Mouse (Mus musculus) neural tube, embryonic 13.5 days (tissue): ENCODE data around the gene Smpx. TPM values are rescaled to one million over a fixed set of nuclear protein-coding genes. Genes with fewer than 3 reads are reported as not detected.

ENCODE experiments used
- ATAC-seq: fragments of 200-750 bp; cut with Nextera tagmentation; 2 replicates; pipeline ENCODE4 v1.8.0; 2017; ENCODE audit warnings: low read depth, mild to moderate bottlenecking, moderate TSS enrichment, moderate library complexity
- H3K27ac ChIP-seq: fragments of 300-500 bp; sonication (generic); replicated peaks from 2 replicates; pipeline ENCODE4 v1.5.1; 2015; ENCODE audit warnings: moderate library complexity, mild to moderate bottlenecking, inconsistent platforms
- H3K27me3 ChIP-seq: fragments of 300-500 bp; sonication (generic); 2 replicates; pipeline ENCODE4 v1.6.1; 2015; ENCODE audit warnings: mild to moderate bottlenecking, inconsistent platforms
- H3K36me3 ChIP-seq: fragments of 300-500 bp; sonication (generic); 2 replicates; pipeline ENCODE4 v1.6.1; 2015; ENCODE audit warnings: mild to moderate bottlenecking, inconsistent platforms
- H3K4me1 ChIP-seq: fragments of 300-500 bp; sonication (generic); replicated peaks from 2 replicates; pipeline ENCODE4 v1.6.1; 2015; ENCODE audit warnings: inconsistent platforms
- H3K4me2 ChIP-seq: fragments of 300-500 bp; sonication (generic); 2 replicates; pipeline ENCODE4 v1.6.1; 2015; ENCODE audit warnings: inconsistent platforms, mild to moderate bottlenecking, moderate library complexity
- H3K4me3 ChIP-seq: fragments of 300-500 bp; sonication (generic); 2 replicates; pipeline ENCODE4 v1.5.1; 2015; ENCODE audit warnings: mild to moderate bottlenecking, inconsistent platforms
- H3K9ac ChIP-seq: fragments of 300-500 bp; sonication (generic); 2 replicates; pipeline ENCODE4 v1.6.1; 2015; ENCODE audit warnings: moderate library complexity, mild to moderate bottlenecking, inconsistent platforms
- H3K9me3 ChIP-seq: fragments of 300-500 bp; sonication (generic); 2 replicates; pipeline ENCODE4 v1.6.1; 2016; ENCODE audit warnings: inconsistent platforms
- WGBS: fragments of 180-500 bp; shearing (Covaris S2); methylation state at CpG from one replicate; pipeline ENCODE4 v1.1.7; 2015; 5-methylcytosine and 5-hydroxymethylcytosine counted together
- polyA plus RNA-seq: library from polyadenylated mRNA; unstranded; fragments of >200 nt; fragmentation: Nextera tagmentation; extraction: Ambion mirVana; gene quantifications from 2 replicates; pipeline ENCODE4 v1.2.1, GENCODE M21; 2015

Gene Smpx
- polyA plus RNA-seq = 1.3 and 3.5 TPM in 2 replicates

GRCm38 (mm10) chrX:157698862-157699261, at the start of gene Smpx:
Gene Smpx, plus strand, starts transcription at chrX:157698910.
- no peak within 1 kb of the TSS for H3K27ac ChIP-seq
- H3K4me2 ChIP-seq = no peak within 1 kb of the TSS
- H3K9ac ChIP-seq = no peak within 1 kb of the TSS
- no peaks in the 10 kb centered on the region for H3K36me3 ChIP-seq
- no peaks in the 10 kb centered on the region; the same call in 1 of the 2 replicates for H3K27me3 ChIP-seq
- H3K9me3 ChIP-seq = no peaks in the 10 kb centered on the region
- no peak within 1 kb of the TSS for H3K4me3 ChIP-seq
- 76% methylated on average over 8 of the region's 8 CpGs for WGBS
- no peak for ATAC-seq
- H3K4me1 ChIP-seq = no peaks in the 10 kb centered on the region

GRCm38 (mm10) chrX:157655047-157655446, 43.7 kb upstream of the Smpx start:
- Histone ChIP-seq H3K4me3 (no peak overlapping the region), H3K4me2 (no peak overlapping the region), H3K27me3 (no peaks in the 10 kb centered on the region), H3K4me1 (no peaks in the 10 kb centered on the region), H3K9ac (no peak overlapping the region), H3K27ac (no peak overlapping the region), H3K36me3 (no peaks in the 10 kb centered on the region), H3K9me3 (no peaks in the 10 kb centered on the region)
- ATAC-seq = no peak

GRCm38 (mm10) chrX:157657356-157657755, 41.4 kb upstream of the Smpx start:
- Histone ChIP-seq H3K36me3 (no peaks in the 10 kb centered on the region), H3K4me2 (no peak overlapping the region), H3K27ac (no peak overlapping the region), H3K4me3 (no peak overlapping the region), H3K27me3 (no peaks in the 10 kb centered on the region), H3K9me3 (no peaks in the 10 kb centered on the region), H3K9ac (no peak overlapping the region), H3K4me1 (no peaks in the 10 kb centered on the region)
- ATAC-seq = no peak

- H3K4me2 ChIP-seq = no peak overlapping the region
- 0 out of 2 replicates have a peak, but pooled peaks cover 3% of the 10 kb centered on the region for H3K9me3 ChIP-seq
- WGBS = 76% methylated on average over 2 of the region's 2 CpGs
- no peaks in the 10 kb centered on the region for H3K4me1 ChIP-seq
- no peaks in the 10 kb centered on the region for H3K27me3 ChIP-seq
- H3K4me3 ChIP-seq = no peak overlapping the region
- ATAC-seq = no peak
- no peak overlapping the region for H3K27ac ChIP-seq
- no peaks in the 10 kb centered on the region for H3K36me3 ChIP-seq
- H3K9ac ChIP-seq = no peak overlapping the region
Observed at GRCm38 (mm10) chrX:157671820-157672219, 26.9 kb upstream of the Smpx start.

- no peak for ATAC-seq
- 0 out of 2 replicates have a peak, but pooled peaks cover 3% of the 10 kb centered on the region for H3K9me3 ChIP-seq
- H3K27ac ChIP-seq = no peak overlapping the region
- H3K9ac ChIP-seq = no peak overlapping the region
- WGBS = 79% methylated on average over 3 of the region's 3 CpGs
- H3K27me3 ChIP-seq = no peaks in the 10 kb centered on the region
- no peak overlapping the region for H3K4me2 ChIP-seq
- H3K4me3 ChIP-seq = no peak overlapping the region
- no peaks in the 10 kb centered on the region for H3K36me3 ChIP-seq
- H3K4me1 ChIP-seq = no peaks in the 10 kb centered on the region
Observed at GRCm38 (mm10) chrX:157674667-157675350, 23.9 kb upstream of the Smpx start.

GRCm38 (mm10) chrX:157691186-157691585, 7.5 kb upstream of the Smpx start:
- Histone ChIP-seq H3K36me3 (no peaks in the 10 kb centered on the region), H3K4me1 (no peaks in the 10 kb centered on the region), H3K9me3 (no peaks in the 10 kb centered on the region), H3K27me3 (no peaks in the 10 kb centered on the region), H3K4me3 (no peak overlapping the region), H3K9ac (no peak overlapping the region), H3K27ac (no peak overlapping the region), H3K4me2 (no peak overlapping the region)
- 82% methylated on average over 4 of the region's 4 CpGs for WGBS
- no peak for ATAC-seq

- H3K9me3 ChIP-seq = no peaks in the 10 kb centered on the region
- no peak overlapping the region for H3K9ac ChIP-seq
- H3K4me2 ChIP-seq = no peak overlapping the region
- H3K4me1 ChIP-seq = no peaks in the 10 kb centered on the region
- H3K27ac ChIP-seq = no peak overlapping the region
- H3K4me3 ChIP-seq = no peak overlapping the region
- H3K36me3 ChIP-seq = no peaks in the 10 kb centered on the region
- WGBS = 71% methylated on average over 5 of the region's 5 CpGs
- no peak for ATAC-seq
- H3K27me3 ChIP-seq = no peaks in the 10 kb centered on the region; the same call in 1 of the 2 replicates
Observed at GRCm38 (mm10) chrX:157697591-157698135, 1.0 kb upstream of the Smpx start.

GRCm38 (mm10) chrX:157707236-157707635, 8.5 kb downstream of the Smpx start:
- Histone ChIP-seq H3K4me3 (no peak overlapping the region), H3K27me3 (no peaks in the 10 kb centered on the region), H3K27ac (no peak overlapping the region), H3K9ac (no peak overlapping the region), H3K9me3 (no peaks in the 10 kb centered on the region), H3K4me2 (no peak overlapping the region), H3K4me1 (no peaks in the 10 kb centered on the region), H3K36me3 (no peaks in the 10 kb centered on the region)
- WGBS = 77% methylated on average over 2 of the region's 2 CpGs
- no peak for ATAC-seq

- 47% methylated on average over 4 of the region's 4 CpGs for WGBS
- no peak overlapping the region for H3K4me2 ChIP-seq
- no peaks in the 10 kb centered on the region for H3K36me3 ChIP-seq
- no peaks in the 10 kb centered on the region for H3K4me1 ChIP-seq
- H3K9ac ChIP-seq = no peak overlapping the region
- no peak overlapping the region for H3K4me3 ChIP-seq
- no peak overlapping the region for H3K27ac ChIP-seq
- no peaks in the 10 kb centered on the region for H3K9me3 ChIP-seq
- no peaks in the 10 kb centered on the region for H3K27me3 ChIP-seq
- no peak for ATAC-seq
Observed at GRCm38 (mm10) chrX:157708616-157709280, 10.0 kb downstream of the Smpx start.

GRCm38 (mm10) chrX:157719907-157720306, 21.2 kb downstream of the Smpx start:
- ATAC-seq = no peak
- Histone ChIP-seq H3K4me1 (no peaks in the 10 kb centered on the region), H3K9ac (no peak overlapping the region), H3K4me3 (no peak overlapping the region), H3K4me2 (no peak overlapping the region), H3K9me3 (no peaks in the 10 kb centered on the region), H3K36me3 (no peaks in the 10 kb centered on the region), H3K27me3 (no peaks in the 10 kb centered on the region), H3K27ac (no peak overlapping the region)
- 61% methylated on average over 3 of the region's 3 CpGs for WGBS

- no peak; the same call in 1 of the 2 replicates for ATAC-seq
Observed at GRCm38 (mm10) chrX:157730622-157731341, 32.1 kb downstream of the Smpx start.

More at GRCm38 (mm10) chrX:157730622-157731341, 32.1 kb downstream of the Smpx start:
- Histone ChIP-seq H3K4me3 (no peak overlapping the region), H3K27ac (no peak overlapping the region), H3K9ac (no peak overlapping the region), H3K36me3 (no peaks in the 10 kb centered on the region), H3K9me3 (no peaks in the 10 kb centered on the region), H3K4me1 (no peaks in the 10 kb centered on the region), H3K4me2 (no peak overlapping the region), H3K27me3 (no peaks in the 10 kb centered on the region; the same call in 1 of the 2 replicates)
- 44% methylated on average over 7 of the region's 7 CpGs for WGBS
